Mouse (Mus musculus): ENCODE results near the gene Rpl18.

The Rpl18 gene

DNA sequence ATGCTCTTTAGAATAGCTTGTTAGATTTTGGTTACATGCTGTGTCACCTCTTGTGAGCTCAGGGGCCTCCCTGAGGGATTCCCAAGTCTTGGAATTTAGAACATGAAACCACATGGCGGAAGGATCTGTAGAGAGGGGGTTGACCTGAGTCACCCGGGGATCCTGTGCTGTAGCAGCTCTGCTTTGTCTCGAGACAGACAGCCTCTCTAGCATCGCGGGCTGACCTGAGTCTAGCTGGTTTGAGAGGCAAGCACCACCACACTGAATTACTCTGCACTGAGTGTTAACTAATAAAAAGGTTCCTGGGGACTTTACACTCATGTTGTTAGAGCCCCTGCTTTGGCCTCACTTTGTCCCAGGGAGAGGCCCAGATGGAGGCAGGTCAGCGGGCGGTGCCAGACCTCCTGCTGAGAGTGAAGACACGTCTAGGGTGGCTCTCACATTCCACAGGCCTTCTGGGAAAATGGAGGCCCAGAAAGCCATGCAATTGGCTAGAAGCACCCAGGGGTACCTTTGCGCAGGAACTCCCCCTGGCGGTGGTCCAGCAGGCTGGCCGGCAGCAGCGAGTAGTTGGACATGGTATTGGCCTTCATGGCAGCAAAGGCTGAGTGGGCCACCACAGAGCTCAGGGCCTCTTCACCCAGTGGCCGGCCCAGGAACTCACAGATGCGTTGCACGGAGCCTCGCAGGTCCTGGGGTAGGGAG lies 15.6 kb downstream of the Rpl18 start:
- peak; percentile 58 for DNase-seq (ENCODE audit: low read depth, low spot score)

DNA sequence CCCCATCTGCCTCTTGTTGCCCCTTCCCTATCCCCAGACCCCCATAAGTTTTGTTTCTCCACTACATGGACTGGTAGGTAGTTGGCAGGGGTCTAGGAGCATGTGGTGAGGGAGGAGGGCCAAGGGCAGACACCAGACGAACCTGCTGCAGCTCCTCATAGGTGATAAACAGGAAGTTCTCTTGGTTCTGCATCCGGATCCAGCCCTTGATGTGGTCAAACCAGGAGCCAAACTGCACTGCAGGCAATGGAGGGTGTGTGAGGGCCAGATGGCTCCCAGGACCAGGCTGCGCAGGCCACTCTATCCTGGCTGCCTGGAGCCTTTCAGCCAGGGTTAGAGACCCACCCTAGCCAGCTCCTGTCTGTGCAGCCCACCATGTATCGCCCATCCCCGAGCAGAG lies 18.2 kb downstream of the Rpl18 start:
- DNase-seq (ENCODE audit: low read depth, low spot score) = peak; percentile 86

DNA sequence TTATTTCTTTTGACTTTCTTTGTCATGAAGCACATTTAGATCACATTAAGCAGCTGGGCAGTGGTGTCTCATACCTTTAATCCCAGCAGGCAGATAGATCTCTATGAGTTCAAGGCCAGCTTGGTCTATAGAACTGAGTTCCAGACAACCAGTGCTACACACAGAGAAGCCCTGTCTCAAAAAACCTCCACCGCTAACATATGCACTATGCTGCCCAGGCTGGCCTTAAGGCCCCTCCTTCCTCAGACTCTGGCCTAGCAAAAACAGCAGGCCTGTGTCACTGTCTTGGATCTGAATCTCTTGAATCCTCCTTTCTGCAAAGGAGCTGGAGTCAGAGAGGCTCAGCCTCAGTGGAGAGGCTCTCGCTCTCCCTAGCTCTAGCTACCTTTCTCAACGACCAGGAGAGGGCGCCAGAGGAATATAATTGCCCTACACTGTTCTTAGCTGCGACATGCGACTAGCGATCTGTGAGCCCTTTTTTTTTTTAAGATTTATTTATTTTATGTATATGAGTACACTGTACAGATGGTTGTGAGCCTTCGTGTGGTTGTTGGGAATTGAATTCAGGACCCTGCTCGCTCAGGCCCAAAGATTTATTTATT lies 24.0 kb downstream of the Rpl18 start:
- peak; percentile 96 for DNase-seq (ENCODE audit: low read depth, low spot score)

DNA sequence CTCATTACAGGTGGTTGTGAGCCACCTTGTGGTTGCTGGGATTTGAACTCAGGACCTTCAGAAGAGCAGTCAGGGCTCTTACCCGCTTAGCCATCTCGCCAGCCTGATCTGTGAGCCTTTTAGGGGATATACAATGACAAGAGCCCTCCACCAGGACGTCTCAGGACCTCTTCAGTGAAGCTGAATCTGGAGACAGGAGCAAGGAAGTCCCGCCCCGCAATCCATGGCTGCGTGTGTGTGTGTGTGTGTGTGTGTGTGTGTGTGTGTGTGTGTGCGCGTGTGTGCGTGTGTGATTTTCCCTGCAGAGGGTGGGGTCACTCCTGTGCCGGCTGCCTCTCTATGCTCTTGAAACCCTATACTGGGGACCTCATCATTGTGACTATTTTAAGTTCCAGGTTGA lies 24.6 kb downstream of the Rpl18 start:
- peak; percentile 47 for DNase-seq (ENCODE audit: low read depth, low spot score)

DNA sequence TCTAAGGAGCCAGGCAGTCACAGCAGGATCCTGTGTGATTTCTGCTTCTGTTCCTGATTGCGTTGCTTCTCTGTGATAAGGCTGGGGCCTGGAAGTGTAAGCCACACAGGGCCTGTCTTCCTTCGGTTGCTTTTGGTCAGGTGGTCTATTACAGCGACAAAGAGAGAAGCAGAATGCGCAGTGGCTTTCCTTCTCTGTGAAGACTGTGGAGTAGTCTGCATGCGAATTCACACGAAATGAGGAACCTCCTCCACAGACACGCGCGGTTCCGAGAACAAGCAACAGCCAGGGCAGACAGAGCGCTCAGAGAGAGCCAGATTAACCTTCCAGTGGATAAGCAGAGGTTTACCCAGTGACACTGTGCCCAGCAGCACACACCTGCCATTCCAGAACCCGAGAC lies 26.1 kb downstream of the Rpl18 start:
- DNase-seq (ENCODE audit: low read depth, low spot score) = no peak

DNA sequence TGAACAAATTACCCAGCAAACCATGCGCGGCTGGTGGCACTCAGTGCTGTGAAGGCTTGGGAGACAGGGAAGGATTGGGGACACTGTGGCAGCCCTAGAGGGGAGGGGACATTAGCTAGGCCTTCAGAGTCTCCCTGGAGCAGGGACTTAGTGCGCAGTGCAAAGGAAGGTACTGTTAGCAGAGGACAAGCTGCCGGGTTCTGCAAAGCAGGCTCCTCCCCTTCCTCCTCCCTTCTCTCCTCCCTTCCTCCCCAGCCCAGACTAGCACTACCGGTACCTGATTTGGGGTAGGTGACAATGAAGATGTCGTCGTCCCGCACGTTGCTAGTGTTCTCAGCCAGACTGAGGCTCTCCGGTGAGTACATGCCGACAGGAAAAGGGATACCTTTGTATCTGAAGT lies 26.5 kb downstream of the Rpl18 start:
- peak; percentile 88 for DNase-seq (ENCODE audit: low read depth, low spot score)

DNA sequence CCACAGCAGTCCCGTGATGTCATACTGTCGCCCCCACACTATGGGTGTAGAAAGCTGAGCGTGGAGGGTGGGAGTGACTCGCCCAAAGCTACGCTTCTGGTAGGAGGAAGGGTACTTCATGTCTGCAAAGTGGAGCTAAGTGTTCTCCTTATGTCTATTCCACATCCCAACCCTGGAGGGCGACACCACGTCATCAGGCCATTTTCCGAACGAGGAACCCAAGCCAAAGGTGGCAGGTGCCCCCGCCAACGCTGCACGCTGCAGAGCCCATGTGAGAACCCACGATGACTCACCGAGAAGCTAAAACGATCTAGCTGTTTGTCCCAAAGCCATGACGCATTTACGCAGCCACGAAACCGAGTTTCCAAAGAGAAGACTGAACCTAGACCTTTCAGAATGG lies 27.1 kb downstream of the Rpl18 start:
- peak; percentile 86 for DNase-seq (ENCODE audit: low read depth, low spot score)

DNA sequence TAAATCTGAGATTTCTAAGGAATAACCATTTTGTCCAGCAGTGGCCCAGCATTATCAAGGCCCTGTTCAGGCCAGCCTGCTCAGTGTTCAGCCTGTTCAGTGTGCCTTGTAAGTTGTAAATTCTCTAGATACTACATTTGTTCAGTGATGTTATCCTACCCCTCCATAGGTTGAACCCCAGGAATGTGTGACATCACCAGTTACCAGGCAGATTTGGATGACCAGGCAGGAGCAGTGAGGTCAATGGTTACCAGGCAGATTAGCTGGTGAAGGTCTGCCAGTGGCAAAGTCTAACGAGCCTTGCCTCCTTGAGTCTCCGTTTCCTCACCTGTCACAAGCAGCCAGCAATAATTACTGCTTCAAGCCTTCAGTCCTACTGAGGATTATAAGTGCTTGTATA lies 29.1 kb downstream of the Rpl18 start:
- DNase-seq (ENCODE audit: low read depth, low spot score) = peak; percentile 73

DNA sequence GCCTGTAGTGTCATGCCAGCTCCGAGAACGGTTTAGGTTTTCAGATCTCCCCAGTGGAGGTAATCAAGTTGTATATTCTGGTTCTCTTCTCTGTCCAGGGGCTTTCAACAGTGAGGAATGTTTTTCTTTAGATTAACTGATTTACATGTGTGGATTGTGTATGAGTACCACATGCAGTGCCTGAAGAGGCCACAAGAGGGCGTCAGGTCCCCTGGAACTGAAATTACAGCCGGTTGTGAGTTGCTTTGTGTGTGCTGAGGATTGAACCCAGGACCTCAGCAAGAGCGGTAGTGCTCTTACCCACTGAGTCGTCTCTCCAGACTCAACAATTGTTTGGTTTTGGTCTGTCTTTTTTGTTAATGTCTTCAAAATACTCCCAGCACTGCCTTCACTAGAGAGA lies 31.3 kb downstream of the Rpl18 start:
- DNase-seq (ENCODE audit: low read depth, low spot score) = peak; percentile 52

DNA sequence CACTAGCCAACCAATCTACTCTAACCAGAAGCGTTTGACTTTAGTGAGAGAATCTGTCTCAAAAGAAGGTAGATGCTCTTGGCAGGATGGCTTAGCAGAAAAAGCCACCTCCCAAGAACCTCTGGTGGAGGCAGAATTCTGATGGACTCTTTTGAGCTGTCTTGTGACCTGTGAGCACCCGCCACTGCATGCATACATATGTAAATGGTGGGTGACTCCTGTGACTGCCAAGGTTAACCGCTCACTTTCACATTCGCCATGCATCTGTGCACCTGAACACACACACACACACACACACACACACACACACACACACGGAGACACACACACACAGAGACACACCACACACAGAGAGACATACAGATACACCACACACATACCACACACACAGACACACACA lies 32.2 kb downstream of the Rpl18 start:
- DNase-seq (ENCODE audit: low read depth, low spot score) = no peak

DNA sequence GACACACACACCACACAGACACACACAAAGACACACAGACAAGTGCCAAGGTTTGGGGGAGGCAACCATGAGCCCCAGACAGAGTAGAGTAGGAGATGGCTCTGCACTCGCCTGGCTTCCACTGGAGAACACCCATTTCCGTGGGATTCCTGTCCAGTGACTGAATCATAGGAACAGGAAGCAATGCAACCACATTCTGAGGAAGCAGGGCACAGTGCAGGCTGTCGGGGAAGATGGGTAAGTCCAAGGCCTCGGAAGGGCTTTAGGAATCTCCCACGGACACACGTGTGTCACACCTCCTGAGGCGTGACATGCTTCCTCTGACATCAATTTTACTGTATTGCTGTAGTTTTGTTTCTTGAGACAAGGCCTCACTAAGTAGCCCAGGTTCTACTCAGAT lies 32.9 kb downstream of the Rpl18 start:
- DNase-seq (ENCODE audit: low read depth, low spot score) = no peak

DNA sequence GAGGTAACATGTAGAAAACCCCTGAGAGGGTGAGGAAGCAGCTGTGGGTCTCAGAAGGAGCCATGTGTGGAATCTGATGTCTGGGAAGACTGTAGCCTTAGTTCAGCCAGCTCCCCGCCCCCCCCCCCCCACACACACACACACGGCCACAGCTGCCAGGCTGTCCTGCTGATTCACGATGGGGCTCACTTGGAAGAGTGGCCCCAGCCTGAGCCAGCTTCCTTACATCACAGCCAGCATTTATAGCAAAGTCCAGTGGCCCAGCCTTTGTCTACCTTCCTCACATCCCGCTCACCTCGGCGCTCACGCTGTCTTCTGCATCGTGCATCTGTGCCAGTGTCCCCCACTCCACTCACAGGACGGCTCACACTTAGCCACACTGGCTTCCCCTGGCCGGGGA lies 34.1 kb downstream of the Rpl18 start:
- no peak for DNase-seq (ENCODE audit: low read depth, low spot score)

DNA sequence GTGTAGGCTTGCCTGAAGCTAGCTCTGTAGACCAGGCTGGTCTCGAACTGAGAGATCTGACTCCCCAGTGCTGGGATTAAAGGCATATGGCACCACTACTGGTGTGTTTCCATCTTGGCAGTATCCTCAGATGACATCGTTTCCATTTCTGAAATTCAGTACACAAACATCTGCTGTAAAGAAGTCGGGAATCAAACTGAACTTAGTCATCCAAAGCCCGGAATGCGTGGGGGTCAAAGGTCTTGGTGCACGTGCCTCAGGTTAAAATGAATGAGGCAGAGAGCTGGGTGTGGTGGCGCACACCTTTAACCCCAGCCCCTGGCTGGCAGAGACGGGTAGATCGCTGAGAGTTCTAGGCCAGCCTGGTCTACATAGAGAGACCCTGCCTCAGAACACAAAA lies 34.9 kb downstream of the Rpl18 start:
- no peak for DNase-seq (ENCODE audit: low read depth, low spot score)

DNA sequence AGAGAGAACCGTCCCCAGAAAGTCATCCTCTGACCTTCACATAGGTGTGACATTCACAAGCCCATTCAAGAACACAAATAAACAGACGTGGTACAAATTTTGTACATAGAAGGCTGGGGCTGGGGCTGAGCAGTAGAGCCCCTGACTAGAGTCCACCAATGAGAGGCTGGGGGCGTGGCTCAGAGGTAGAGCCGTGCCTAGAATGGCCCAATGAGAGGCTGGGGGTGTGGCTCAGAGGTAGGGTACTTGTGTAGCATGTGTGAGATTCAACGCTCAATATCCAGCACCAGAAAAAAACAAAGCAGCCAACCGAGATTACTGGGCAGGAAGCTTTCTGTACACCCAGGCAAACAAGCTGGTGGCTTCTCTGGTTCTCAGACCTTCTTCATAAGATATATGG lies 40.4 kb downstream of the Rpl18 start:
- DNase-seq (ENCODE audit: low read depth, low spot score) = no peak

DNA sequence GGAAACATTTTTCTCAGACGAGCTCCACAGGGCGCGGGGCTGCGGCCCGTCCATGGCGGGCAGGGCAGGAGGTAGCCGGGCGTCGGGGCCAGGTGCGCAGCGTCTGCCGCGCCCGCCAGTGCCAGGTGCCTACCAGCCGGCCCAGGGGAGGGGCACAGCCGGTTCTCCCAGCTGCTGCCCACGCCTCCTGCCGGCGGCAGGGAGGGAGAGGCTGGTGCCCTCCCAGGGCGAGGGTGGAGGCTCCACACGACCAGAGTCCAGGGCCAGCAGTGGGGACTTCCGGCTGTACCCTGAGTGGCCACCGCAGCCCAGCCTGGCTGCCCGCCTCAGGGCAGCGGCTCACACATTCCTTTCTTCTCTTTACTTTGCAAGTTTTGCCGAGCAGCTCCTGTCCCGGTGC lies 44.1 kb downstream of the Rpl18 start:
- DNase-seq (ENCODE audit: low read depth, low spot score) = peak; percentile 24

DNA sequence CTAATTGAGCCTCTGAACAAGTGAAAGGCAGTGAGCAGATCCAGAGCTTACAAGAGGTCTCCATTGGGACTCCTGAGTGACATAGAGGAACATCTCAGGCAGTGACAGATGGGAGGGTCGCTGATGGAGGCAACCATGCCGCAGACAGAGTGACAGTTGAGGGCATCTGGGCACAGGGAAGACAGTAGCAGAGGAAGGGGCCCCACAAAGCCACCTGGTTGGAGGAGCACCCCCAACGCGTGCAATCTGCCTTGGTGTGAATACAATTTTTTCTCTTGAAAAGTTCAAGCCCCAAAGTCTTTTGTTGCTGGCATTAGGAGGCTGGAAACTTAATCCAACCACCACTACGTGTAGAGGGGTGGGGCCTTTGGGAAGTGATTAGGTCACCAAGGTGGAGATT lies 44.9 kb downstream of the Rpl18 start:
- DNase-seq (ENCODE audit: low read depth, low spot score) = no peak

DNA sequence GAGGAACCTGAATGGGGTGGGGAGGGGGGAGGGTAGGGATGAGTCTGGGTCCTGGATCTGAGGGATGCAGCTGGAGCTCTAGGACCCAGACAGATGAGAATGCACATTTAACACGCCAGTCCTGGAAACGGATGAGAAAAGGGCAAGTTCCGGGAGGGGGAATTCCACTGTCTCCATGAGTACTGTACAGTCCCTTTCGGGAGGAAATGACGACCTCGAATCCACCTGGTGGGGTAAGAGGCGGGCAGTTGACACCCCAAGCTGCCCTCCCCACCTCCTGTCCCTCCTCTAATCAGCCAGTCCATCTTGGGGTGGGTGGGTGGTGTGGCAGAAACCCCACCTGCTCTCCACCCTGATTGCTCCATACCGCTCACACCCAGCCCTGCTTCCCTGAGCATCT lies 50.7 kb downstream of the Rpl18 start:
- DNase-seq (ENCODE audit: low read depth, low spot score) = peak; percentile 63

DNA sequence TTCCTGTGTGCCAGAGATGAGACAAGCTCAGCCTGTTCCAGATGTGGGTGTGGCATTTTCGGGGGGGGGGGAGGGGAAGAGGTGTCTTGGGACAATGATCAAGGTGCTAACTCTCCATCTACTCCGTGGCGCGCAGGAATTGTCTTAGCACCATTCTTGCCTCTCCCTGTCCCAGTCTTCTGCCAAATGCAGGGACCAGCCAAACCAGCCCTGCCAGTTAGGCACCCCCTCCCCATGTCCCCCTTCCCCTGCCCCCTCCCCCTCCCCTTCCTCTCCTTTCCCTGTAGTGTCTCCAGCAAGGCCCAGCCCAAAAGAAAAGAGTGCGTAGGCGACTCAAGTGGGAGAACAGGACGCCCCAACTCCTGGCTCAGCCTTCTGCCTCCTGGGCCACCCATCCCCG lies 51.5 kb downstream of the Rpl18 start:
- no peak for DNase-seq (ENCODE audit: low read depth, low spot score)

DNA sequence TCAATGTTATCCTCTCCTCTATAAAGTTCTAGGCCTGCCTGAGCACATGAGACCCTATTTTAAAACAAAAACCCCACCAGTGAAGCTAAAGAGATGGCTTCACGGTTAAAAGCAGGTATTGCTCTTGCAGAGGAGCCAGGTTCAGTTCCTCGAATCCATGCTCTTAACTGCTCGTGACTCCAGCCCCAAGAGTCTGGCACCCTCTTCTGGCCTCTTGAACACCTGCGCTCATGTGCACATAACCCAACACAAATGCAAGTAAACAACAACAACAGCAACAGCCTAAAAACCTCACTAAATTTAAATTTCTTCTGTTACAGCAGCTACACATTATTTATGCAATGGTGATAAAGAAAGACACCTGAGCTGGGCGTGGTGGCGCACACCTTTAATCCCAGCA lies 52.2 kb downstream of the Rpl18 start:
- no peak for DNase-seq (ENCODE audit: low read depth, low spot score)
